Mouse (Mus musculus) MEL (cell line): Measurements from ENCODE around the gene Degs1. TPM values are rescaled to one million over a fixed set of nuclear protein-coding genes. Genes with fewer than 3 reads are reported as not detected.

ENCODE experiments used
- DNase-seq: peaks from one replicate; pipeline ENCODE4 v3.0.0; 2011; ENCODE audit warnings: low read depth, low spot score
- H3K27ac ChIP-seq: 2 replicates; pipeline ENCODE4 v1.5.1; 2012; ENCODE audit warnings: low read depth, mild to moderate bottlenecking, control low read depth, low read length, moderate library complexity; ENCODE audit not compliant: control insufficient read depth
- H3K27me3 ChIP-seq, 2 experiments: fragments of 150-350 bp in 1 of 2; sonication (generic) in 1 of 2; 2 replicates each; pipeline ENCODE4 v1.6.1; 2012; ENCODE audit warnings: low read length in 2 of 2, mild to moderate bottlenecking in 2 of 2, improper control_type of control experiment in 1 of 2, moderate library complexity in 1 of 2; ENCODE audit not compliant: insufficient read depth in 2 of 2, control insufficient read depth in 1 of 2
- H3K36me3 ChIP-seq, 2 experiments: 2 replicates each; pipeline ENCODE4 v1.6.1; 2012 to 2014; ENCODE audit warnings: low read length in 2 of 2, improper control_type of control experiment in 1 of 2, inconsistent platforms in 1 of 2, mild to moderate bottlenecking in 1 of 2; ENCODE audit not compliant: insufficient read depth in 2 of 2, control insufficient read depth in 1 of 2
- H3K4me1 ChIP-seq, 2 experiments: fragments of 150-350 bp in 1 of 2; sonication (generic) in 1 of 2; 2 replicates each; pipeline ENCODE4 v1.6.1; 2012; ENCODE audit warnings: low read length in 2 of 2, improper control_type of control experiment in 1 of 2, mild to moderate bottlenecking in 1 of 2; ENCODE audit not compliant: insufficient read depth in 2 of 2, control insufficient read depth in 1 of 2
- H3K4me3 ChIP-seq, 2 experiments: fragments of 150-350 bp in 1 of 2; sonication (generic) in 1 of 2; 2 replicates each; pipeline ENCODE4 v1.5.1; 2012; ENCODE audit warnings: low read depth in 2 of 2, low read length in 2 of 2, mild to moderate bottlenecking in 2 of 2, moderate library complexity in 2 of 2, control low read depth in 1 of 2, improper control_type of control experiment in 1 of 2; ENCODE audit not compliant: control insufficient read depth in 1 of 2, insufficient read depth in 1 of 2
- H3K79me2 ChIP-seq: 2 replicates; pipeline ENCODE4 v1.6.1; 2012; ENCODE audit warnings: mild to moderate bottlenecking, low read length, moderate library complexity; ENCODE audit not compliant: control insufficient read depth, poor library complexity, insufficient read depth
- H3K9ac ChIP-seq: 2 replicates; pipeline ENCODE4 v1.6.1; 2012; ENCODE audit warnings: low read depth, mild to moderate bottlenecking, control low read depth, low read length, moderate library complexity; ENCODE audit not compliant: control insufficient read depth, poor library complexity, severe bottlenecking
- H3K9me3 ChIP-seq: fragments of 150-350 bp; sonication (generic); replicated peaks from 2 replicates; pipeline ENCODE4 v1.6.1; 2012; ENCODE audit warnings: mild to moderate bottlenecking, low read length, improper control_type of control experiment, moderate library complexity; ENCODE audit not compliant: insufficient read depth
- EP300 ChIP-seq, 2 experiments: IDR thresholded peaks; 2 replicates each; pipeline ENCODE4 v1.6.1; 2011; ENCODE audit warnings: improper control_type of control experiment in 2 of 2, low read length in 2 of 2, low read depth in 1 of 2, mild to moderate bottlenecking in 1 of 2
- ETS1 ChIP-seq: IDR thresholded peaks from 2 replicates; pipeline ENCODE4 v1.6.1; 2012; ENCODE audit warnings: low read depth, mild to moderate bottlenecking, inconsistent platforms, low read length, improper control_type of control experiment, moderate library complexity
- GABPA ChIP-seq: IDR thresholded peaks from 2 replicates; pipeline ENCODE4 v1.6.1; 2012; ENCODE audit warnings: low read depth, mild to moderate bottlenecking, inconsistent platforms, low read length, improper control_type of control experiment, moderate library complexity
- HCFC1 ChIP-seq: IDR thresholded peaks from 2 replicates; pipeline ENCODE4 v1.6.1; 2012; ENCODE audit warnings: low read depth, mild to moderate bottlenecking, inconsistent platforms, low read length, improper control_type of control experiment, moderate library complexity
- JUND ChIP-seq: IDR thresholded peaks from 2 replicates; pipeline ENCODE4 v1.6.1; 2011; ENCODE audit warnings: low read depth, mild to moderate bottlenecking, improper control_type of control experiment, low read length
- KAT2A ChIP-seq: conservative IDR thresholded peaks from 2 replicates; pipeline ENCODE4 v1.6.1; 2012; ENCODE audit warnings: low read depth, low read length, improper control_type of control experiment, inconsistent platforms
- MYC ChIP-seq: IDR thresholded peaks from 2 replicates; pipeline ENCODE4 v1.6.1; 2011; ENCODE audit warnings: low read depth, mild to moderate bottlenecking, low read length, improper control_type of control experiment, moderate library complexity
- POLR2A ChIP-seq, 2 experiments: IDR thresholded peaks; 2 replicates each; pipeline ENCODE4 v1.6.1; 2011 to 2012; ENCODE audit warnings: low read length in 2 of 2, mild to moderate bottlenecking in 2 of 2, control low read depth in 1 of 2, improper control_type of control experiment in 1 of 2, low read depth in 1 of 2, moderate library complexity in 1 of 2; ENCODE audit not compliant: control insufficient read depth in 1 of 2, insufficient read depth in 1 of 2, poor library complexity in 1 of 2
- POLR2AphosphoS2 ChIP-seq: IDR thresholded peaks from 2 replicates; pipeline ENCODE4 v1.6.1; 2011; ENCODE audit warnings: low read length, improper control_type of control experiment
- RAD21 ChIP-seq: IDR thresholded peaks from 2 replicates; pipeline ENCODE4 v1.6.1; 2011; ENCODE audit warnings: mild to moderate bottlenecking, low read depth, low read length, improper control_type of control experiment
- RCOR1 ChIP-seq: IDR thresholded peaks from 2 replicates; pipeline ENCODE4 v1.6.1; 2012; ENCODE audit warnings: low read depth, mild to moderate bottlenecking, inconsistent platforms, low read length, improper control_type of control experiment
- TAL1 ChIP-seq: IDR thresholded peaks from 2 replicates; pipeline ENCODE4 v1.6.1; 2012; ENCODE audit warnings: mild to moderate bottlenecking, inconsistent platforms, low read length, moderate library complexity, mixed read lengths
- TCF12 ChIP-seq: IDR thresholded peaks from 2 replicates; pipeline ENCODE4 v1.6.1; 2014; ENCODE audit warnings: low read depth, mild to moderate bottlenecking, inconsistent platforms, low read length, improper control_type of control experiment, moderate library complexity
- UBTF ChIP-seq: IDR thresholded peaks from 2 replicates; pipeline ENCODE4 v1.6.1; 2012; ENCODE audit warnings: low read depth, mild to moderate bottlenecking, inconsistent platforms, low read length, improper control_type of control experiment, moderate library complexity, borderline replicate concordance; ENCODE audit not compliant: insufficient read depth
- USF1 ChIP-seq: IDR thresholded peaks from 2 replicates; pipeline ENCODE4 v1.6.1; 2014; ENCODE audit warnings: low read depth, mild to moderate bottlenecking, inconsistent platforms, low read length, improper control_type of control experiment, moderate library complexity
- ZC3H11A ChIP-seq: IDR thresholded peaks from 2 replicates; pipeline ENCODE4 v1.6.1; 2012; ENCODE audit warnings: low read depth, mild to moderate bottlenecking, inconsistent platforms, low read length, improper control_type of control experiment
- ZKSCAN1 ChIP-seq: IDR thresholded peaks from 2 replicates; pipeline ENCODE4 v1.6.1; 2012; ENCODE audit warnings: low read depth, mild to moderate bottlenecking, inconsistent platforms, low read length, improper control_type of control experiment, moderate library complexity
- ZMIZ1 ChIP-seq: IDR thresholded peaks from 2 replicates; pipeline ENCODE4 v1.6.1; 2012; ENCODE audit warnings: low read depth, mild to moderate bottlenecking, inconsistent platforms, low read length, improper control_type of control experiment, moderate library complexity
- ZNF384 ChIP-seq: IDR thresholded peaks from 2 replicates; pipeline ENCODE4 v1.6.1; 2012; ENCODE audit warnings: low read depth, mild to moderate bottlenecking, inconsistent platforms, low read length, improper control_type of control experiment
- polyA plus RNA-seq, 2 experiments: library from polyadenylated mRNA; stranded (reverse) in 1 of 2; unstranded in 1 of 2; fragments of >175 nt in 1 of 2; fragments of >200 nt in 1 of 2; gene quantifications; 2 replicates each; pipeline versions ENCODE4 v1.2.1 to v1.2.4; 2012; ENCODE audit warnings: low replicate concordance in 2 of 2, low read depth in 1 of 2; ENCODE audit not compliant: insufficient read length in 2 of 2, insufficient read depth in 1 of 2, missing spikeins in 1 of 2
- total RNA-seq: library from RNA; depleted of rRNA; stranded (reverse); fragments of 300-350 nt; gene quantifications from 2 replicates; pipeline ENCODE4 v1.2.3, GENCODE M21; 2012

Gene Degs1
- total and polyA plus RNA-seq, 3 experiments = 46.3 to 54.3 TPM; not detected in 1

- Histone ChIP-seq H3K4me3 (no peak overlapping the region), H3K79me2 (no peaks in the 10 kb centered on the region), H3K27me3 (no peaks in the 10 kb centered on the region), H3K27ac (no peak overlapping the region), H3K9ac (no peak overlapping the region), H3K9me3 (no peaks in the 10 kb centered on the region), H3K36me3 (no peaks in the 10 kb centered on the region), H3K4me1 (no peaks in the 10 kb centered on the region; a peak in 1 of 4 replicates)
- no peak for TF ChIP-seq TCF12
- TF ChIP-seq ZNF384 = no peak
- no peak for TF ChIP-seq ETS1
- no peak for TF ChIP-seq TAL1
- no peak for TF ChIP-seq POLR2AphosphoS2
- no peak for TF ChIP-seq MYC
- TF ChIP-seq ZKSCAN1 = no peak
- TF ChIP-seq USF1 = no peak
- TF ChIP-seq UBTF = no peak
- TF ChIP-seq EP300 (IDR thresholded peaks at IDR 0.05; ENCODE audit: low read depth in 1 of 2, low read length in 2 of 2) = no peak
- no peak for TF ChIP-seq RAD21
- TF ChIP-seq ZC3H11A = no peak
- TF ChIP-seq GABPA = no peak
- no peak for TF ChIP-seq RCOR1
- no peak for TF ChIP-seq POLR2A (IDR thresholded peaks at IDR 0.05; ENCODE audit: control insufficient read depth in 1 of 2, insufficient read depth in 1 of 2, low read depth in 1 of 2, low read length in 2 of 2, poor library complexity in 1 of 2)
- no peak for TF ChIP-seq JUND
- no peak for TF ChIP-seq HCFC1
- TF ChIP-seq ZMIZ1 = no peak
- no peak for TF ChIP-seq KAT2A
- no peak for DNase-seq
Observed at GRCm38 (mm10) chr1:182288601-182289000, 6.0 kb upstream of the Degs1 start.

DNA sequence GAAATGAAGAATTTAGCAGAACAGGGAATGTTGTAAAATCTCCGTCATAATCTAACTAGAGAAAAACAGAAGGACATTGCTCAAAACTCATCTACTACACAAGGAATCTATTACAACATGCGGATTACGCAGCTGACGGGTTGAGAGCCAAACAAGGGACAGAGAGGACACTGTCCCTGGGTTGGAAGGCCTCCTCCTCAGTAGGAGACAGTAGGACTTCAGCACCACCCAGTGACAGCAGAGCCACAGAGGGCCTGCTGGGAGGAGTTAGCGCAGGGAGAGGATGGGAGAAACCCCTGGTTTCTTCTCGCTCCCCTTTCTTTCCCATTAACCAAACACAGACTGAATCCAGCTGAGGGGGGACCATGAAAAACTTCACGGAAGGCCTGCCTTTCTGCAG is 5.2 kb upstream of the Degs1 start:
- no peak overlapping the region for H3K4me3 ChIP-seq
- no peaks in the 10 kb centered on the region for H3K9me3 ChIP-seq
- peaks cover 2 to 5% of the 10 kb centered on the region in 2 experiments; a peak in 2 of 4 replicates for H3K4me1 ChIP-seq
- no peak for DNase-seq
- H3K79me2 ChIP-seq = no peaks in the 10 kb centered on the region
- TF ChIP-seq RAD21 = peak; percentile 3
- no peak for TF ChIP-seq USF1
- H3K36me3 ChIP-seq = peaks cover 0 to 5% of the 10 kb centered on the region in 2 experiments; a peak in 1 of 4 replicates
- H3K9ac ChIP-seq = no peak overlapping the region
- no peak overlapping the region for H3K27ac ChIP-seq
- H3K27me3 ChIP-seq = no peaks in the 10 kb centered on the region
